Mouse (Mus musculus) testis, adult 2 months (tissue): ENCODE results near the gene Capn15. TPM values are rescaled to one million over a fixed set of nuclear protein-coding genes. Genes with fewer than 3 reads are reported as not detected.
A peak's percentile ranks its signal among the peaks of the same experiment; 100 is the strongest.

ENCODE experiments used
- H3K27ac ChIP-seq: fragments of 200-500 bp; 2 replicates; pipeline ENCODE4 v1.5.1; 2012; ENCODE audit warnings: low read depth, low read length; ENCODE audit not compliant: control insufficient read depth, insufficient read depth
- H3K27me3 ChIP-seq: fragments of 200-500 bp; 2 replicates; pipeline ENCODE4 v1.6.1; 2012; ENCODE audit warnings: mild to moderate bottlenecking, low read length, moderate library complexity; ENCODE audit not compliant: control insufficient read depth, insufficient read depth
- H3K36me3 ChIP-seq: fragments of 200-500 bp; 2 replicates; pipeline ENCODE4 v1.6.1; 2012; ENCODE audit warnings: mild to moderate bottlenecking, low read length; ENCODE audit not compliant: control insufficient read depth, insufficient read depth
- H3K4me1 ChIP-seq: fragments of 200-500 bp; 2 replicates; pipeline ENCODE4 v1.6.1; 2012; ENCODE audit warnings: low read length; ENCODE audit not compliant: control insufficient read depth, insufficient read depth
- H3K4me3 ChIP-seq: fragments of 200-500 bp; 2 replicates; pipeline ENCODE4 v1.5.1; 2012; ENCODE audit warnings: low read depth, mild to moderate bottlenecking, low read length, moderate library complexity, mixed read lengths; ENCODE audit not compliant: control insufficient read depth
- CTCF ChIP-seq: fragments of 200-500 bp; IDR thresholded peaks from 2 replicates; pipeline ENCODE4 v1.5.1; 2012; ENCODE audit warnings: low read depth, mild to moderate bottlenecking, inconsistent platforms, low read length, moderate library complexity; ENCODE audit not compliant: control insufficient read depth, insufficient read depth, insufficient replicate concordance
- POLR2A ChIP-seq: fragments of 200-500 bp; IDR thresholded peaks from 2 replicates; pipeline ENCODE4 v1.6.1; 2012; ENCODE audit warnings: low read depth, mild to moderate bottlenecking, inconsistent platforms, low read length, moderate library complexity; ENCODE audit not compliant: control insufficient read depth
- polyA plus RNA-seq: library from polyadenylated mRNA; depleted of rRNA; stranded (reverse); fragments of >200 nt; gene quantifications from 2 replicates; pipeline ENCODE4 v1.2.3, GENCODE M21; 2012

Capn15 gene
- polyA plus RNA-seq, 1 experiment, result 20.1 TPM

- H3K27me3 ChIP-seq, result no peaks in the 10 kb centered on the region
- 0 out of 2 replicates have a peak, but pooled peaks have one; percentile 1 for TF ChIP-seq CTCF
- TF ChIP-seq POLR2A, result no peak
- peaks cover 4% of the 10 kb centered on the region for H3K36me3 ChIP-seq
- H3K4me1 ChIP-seq, result no peaks in the 10 kb centered on the region
- no peak overlapping the region for H3K27ac ChIP-seq
- H3K4me3 ChIP-seq, result no peak overlapping the region
Observed at GRCm38 (mm10) chr17:26008787-26009186, 23.2 kb upstream of the Capn15 start.

GRCm38 (mm10) chr17:26008331-26008730, 22.7 kb upstream of the Capn15 start:
- TF ChIP-seq POLR2A (no peak), CTCF (no peak)
- H3K36me3 ChIP-seq, result peaks cover 3% of the 10 kb centered on the region
- H3K4me3 ChIP-seq, result no peak overlapping the region
- H3K4me1 ChIP-seq, result no peaks in the 10 kb centered on the region
- no peak overlapping the region for H3K27ac ChIP-seq
- H3K27me3 ChIP-seq, result no peaks in the 10 kb centered on the region

- H3K4me3 ChIP-seq, result no peak overlapping the region
- H3K27me3 ChIP-seq, result no peaks in the 10 kb centered on the region
- no peaks in the 10 kb centered on the region for H3K4me1 ChIP-seq
- peaks cover under 1% of the 10 kb centered on the region for H3K36me3 ChIP-seq
- TF ChIP-seq POLR2A, result no peak
- no peak for TF ChIP-seq CTCF
- no peak overlapping the region for H3K27ac ChIP-seq
Observed at GRCm38 (mm10) chr17:26007646-26008045, 22.1 kb upstream of the Capn15 start.

GRCm38 (mm10) chr17:26005731-26006450, 20.3 kb upstream of the Capn15 start:
- Histone ChIP-seq H3K4me3 (no peak overlapping the region), H3K27ac (no peak overlapping the region), H3K4me1 (no peaks in the 10 kb centered on the region), H3K27me3 (no peaks in the 10 kb centered on the region), H3K36me3 (no peaks in the 10 kb centered on the region; the same call in 1 of the 2 replicates)
- no peak for TF ChIP-seq CTCF
- TF ChIP-seq POLR2A, result no peak

- TF ChIP-seq CTCF (no peak), POLR2A (no peak)
- H3K27ac ChIP-seq, result no peak overlapping the region
- H3K4me1 ChIP-seq, result no peaks in the 10 kb centered on the region
- no peak overlapping the region for H3K4me3 ChIP-seq
- no peaks in the 10 kb centered on the region for H3K27me3 ChIP-seq
- H3K36me3 ChIP-seq, result no peaks in the 10 kb centered on the region; the same call in 1 of the 2 replicates
Observed at GRCm38 (mm10) chr17:26004711-26005110, 19.1 kb upstream of the Capn15 start.

GRCm38 (mm10) chr17:26003864-26004263, 18.3 kb upstream of the Capn15 start:
- Histone ChIP-seq H3K4me3 (no peak overlapping the region), H3K27me3 (no peaks in the 10 kb centered on the region), H3K36me3 (no peaks in the 10 kb centered on the region; the same call in 1 of the 2 replicates), H3K4me1 (no peaks in the 10 kb centered on the region), H3K27ac (no peak overlapping the region)
- TF ChIP-seq POLR2A, result no peak
- no peak for TF ChIP-seq CTCF

- no peak overlapping the region for H3K27ac ChIP-seq
- no peaks in the 10 kb centered on the region for H3K4me1 ChIP-seq
- no peaks in the 10 kb centered on the region for H3K36me3 ChIP-seq
- TF ChIP-seq CTCF, result no peak
- no peak for TF ChIP-seq POLR2A
- no peaks in the 10 kb centered on the region for H3K27me3 ChIP-seq
- H3K4me3 ChIP-seq, result no peak overlapping the region
Observed at GRCm38 (mm10) chr17:25998425-25998824, 12.8 kb upstream of the Capn15 start.
